Mouse (Mus musculus) midbrain, embryonic 15.5 days (tissue): ENCODE data around the gene Moxd1. TPM values are rescaled to one million over a fixed set of nuclear protein-coding genes. Genes with fewer than 3 reads are reported as not detected.

ENCODE experiments used
- ATAC-seq: fragments of 200-750 bp; cut with Nextera tagmentation; replicated peaks from 2 replicates; pipeline ENCODE4 v1.8.0; 2017; ENCODE audit warnings: moderate TSS enrichment
- H3K27ac ChIP-seq: fragments of 300-500 bp; sonication (generic); 2 replicates; pipeline ENCODE4 v1.5.1; 2015; ENCODE audit warnings: mild to moderate bottlenecking, inconsistent platforms
- H3K27me3 ChIP-seq: fragments of 300-500 bp; sonication (generic); replicated peaks from 2 replicates; pipeline ENCODE4 v1.6.1; 2015; ENCODE audit warnings: inconsistent platforms
- H3K36me3 ChIP-seq: fragments of 300-500 bp; sonication (generic); replicated peaks from 2 replicates; pipeline ENCODE4 v1.6.1; 2015; ENCODE audit warnings: inconsistent platforms
- H3K4me1 ChIP-seq: fragments of 300-500 bp; sonication (generic); 2 replicates; pipeline ENCODE4 v1.6.1; 2015; ENCODE audit warnings: inconsistent platforms
- H3K4me2 ChIP-seq: fragments of 300-500 bp; sonication (generic); 2 replicates; pipeline ENCODE4 v1.6.1; 2015; ENCODE audit warnings: inconsistent platforms, mild to moderate bottlenecking, moderate library complexity
- H3K4me3 ChIP-seq: fragments of 300-500 bp; sonication (generic); 2 replicates; pipeline ENCODE4 v1.5.1; 2015; ENCODE audit warnings: mild to moderate bottlenecking, inconsistent platforms
- H3K9ac ChIP-seq: fragments of 300-500 bp; sonication (generic); 2 replicates; pipeline ENCODE4 v1.6.1; 2015; ENCODE audit warnings: mild to moderate bottlenecking, inconsistent platforms
- H3K9me3 ChIP-seq: fragments of 300-500 bp; sonication (generic); 2 replicates; pipeline ENCODE4 v1.6.1; 2016; ENCODE audit warnings: inconsistent platforms
- WGBS: fragments of 180-500 bp; shearing (Covaris S2); methylation state at CpG from one replicate; pipeline ENCODE4 v1.1.7; 2015; ENCODE audit warnings: mixed read lengths; 5-methylcytosine and 5-hydroxymethylcytosine counted together
- polyA plus RNA-seq: library from polyadenylated mRNA; unstranded; fragments of >200 nt; fragmentation: Nextera tagmentation; extraction: Ambion mirVana; gene quantifications from 2 replicates; pipeline ENCODE4 v1.2.1, GENCODE M21; 2015

The Moxd1 gene
- polyA plus RNA-seq, 1 experiment from 2014 or later, result 1.8 TPM

GRCm38 (mm10) chr10:24232281-24232680 is 9.0 kb downstream of the Moxd1 start:
- Histone ChIP-seq H3K9ac (no peak overlapping the region), H3K4me2 (no peak overlapping the region), H3K27me3 (no peaks in the 10 kb centered on the region), H3K27ac (no peak overlapping the region), H3K4me1 (peaks cover 4% of the 10 kb centered on the region; the same call in 1 of the 2 replicates), H3K36me3 (no peaks in the 10 kb centered on the region), H3K9me3 (no peaks in the 10 kb centered on the region), H3K4me3 (no peak overlapping the region)
- ATAC-seq, result no peak
- WGBS, result 55% methylated on average over 4 of the region's 4 CpGs

GRCm38 (mm10) chr10:24235426-24236283 is 12.3 kb downstream of the Moxd1 start:
- H3K9ac ChIP-seq, result no peak overlapping the region
- H3K4me2 ChIP-seq, result peak overlapping the region; percentile 30
- no peak overlapping the region for H3K27ac ChIP-seq
- H3K4me3 ChIP-seq, result no peak overlapping the region
- peaks cover 4% of the 10 kb centered on the region; the same call in 1 of the 2 replicates for H3K4me1 ChIP-seq
- no peaks in the 10 kb centered on the region for H3K9me3 ChIP-seq
- H3K36me3 ChIP-seq, result no peaks in the 10 kb centered on the region
- H3K27me3 ChIP-seq, result no peaks in the 10 kb centered on the region
- peak; percentile 60; the same call in 1 of the 2 replicates for ATAC-seq
- 43% methylated on average over 23 of the region's 23 CpGs for WGBS

GRCm38 (mm10) chr10:24246815-24247214 is 23.5 kb downstream of the Moxd1 start:
- H3K4me3 ChIP-seq, result no peak overlapping the region
- no peaks in the 10 kb centered on the region for H3K36me3 ChIP-seq
- no peaks in the 10 kb centered on the region for H3K4me1 ChIP-seq
- no peaks in the 10 kb centered on the region for H3K9me3 ChIP-seq
- ATAC-seq, result no peak
- no peaks in the 10 kb centered on the region for H3K27me3 ChIP-seq
- H3K9ac ChIP-seq, result no peak overlapping the region
- no peak overlapping the region for H3K27ac ChIP-seq
- WGBS, result 87% methylated on average over 4 of the region's 4 CpGs
- H3K4me2 ChIP-seq, result no peak overlapping the region

- Histone ChIP-seq H3K4me1 (no peaks in the 10 kb centered on the region), H3K27me3 (no peaks in the 10 kb centered on the region), H3K36me3 (no peaks in the 10 kb centered on the region), H3K9ac (no peak overlapping the region), H3K4me3 (no peak overlapping the region), H3K9me3 (no peaks in the 10 kb centered on the region), H3K4me2 (no peak overlapping the region), H3K27ac (no peak overlapping the region)
- no peak for ATAC-seq
These were observed 24.8 kb downstream of the Moxd1 start for GRCm38 (mm10) chr10:24248116-24248515.

GRCm38 (mm10) chr10:24251631-24252030 is 28.3 kb downstream of the Moxd1 start:
- H3K9me3 ChIP-seq, result no peaks in the 10 kb centered on the region
- no peaks in the 10 kb centered on the region for H3K27me3 ChIP-seq
- ATAC-seq, result no peak
- no peaks in the 10 kb centered on the region for H3K36me3 ChIP-seq
- H3K4me1 ChIP-seq, result no peaks in the 10 kb centered on the region
- H3K9ac ChIP-seq, result no peak overlapping the region
- H3K4me3 ChIP-seq, result no peak overlapping the region
- no peak overlapping the region for H3K4me2 ChIP-seq
- no peak overlapping the region for H3K27ac ChIP-seq

GRCm38 (mm10) chr10:24258150-24258549 is 34.8 kb downstream of the Moxd1 start:
- Histone ChIP-seq H3K27me3 (no peaks in the 10 kb centered on the region), H3K27ac (no peak overlapping the region), H3K36me3 (no peaks in the 10 kb centered on the region), H3K4me1 (no peaks in the 10 kb centered on the region), H3K9ac (no peak overlapping the region), H3K9me3 (no peaks in the 10 kb centered on the region), H3K4me3 (no peak overlapping the region), H3K4me2 (no peak overlapping the region)
- ATAC-seq, result no peak
- WGBS, result 86% methylated on average over 7 of the region's 7 CpGs

- H3K4me3 ChIP-seq, result no peak overlapping the region
- H3K27me3 ChIP-seq, result no peaks in the 10 kb centered on the region
- 74% methylated on average over 3 of the region's 3 CpGs for WGBS
- no peaks in the 10 kb centered on the region for H3K36me3 ChIP-seq
- H3K4me2 ChIP-seq, result no peak overlapping the region
- no peak overlapping the region for H3K27ac ChIP-seq
- no peaks in the 10 kb centered on the region for H3K4me1 ChIP-seq
- no peak for ATAC-seq
- no peak overlapping the region for H3K9ac ChIP-seq
- no peaks in the 10 kb centered on the region for H3K9me3 ChIP-seq
These were observed 35.6 kb downstream of the Moxd1 start for GRCm38 (mm10) chr10:24258885-24259284.

GRCm38 (mm10) chr10:24259794-24260590 is 36.7 kb downstream of the Moxd1 start:
- H3K9me3 ChIP-seq, result no peaks in the 10 kb centered on the region
- no peak overlapping the region for H3K4me2 ChIP-seq
- WGBS, result 81% methylated on average over 5 of the region's 5 CpGs
- H3K9ac ChIP-seq, result no peak overlapping the region
- no peak overlapping the region for H3K4me3 ChIP-seq
- no peaks in the 10 kb centered on the region for H3K27me3 ChIP-seq
- no peaks in the 10 kb centered on the region for H3K4me1 ChIP-seq
- H3K36me3 ChIP-seq, result no peaks in the 10 kb centered on the region
- H3K27ac ChIP-seq, result no peak overlapping the region
- no peak for ATAC-seq

GRCm38 (mm10) chr10:24267520-24267919 is 44.2 kb downstream of the Moxd1 start:
- Histone ChIP-seq H3K4me1 (no peaks in the 10 kb centered on the region), H3K9me3 (no peaks in the 10 kb centered on the region), H3K36me3 (no peaks in the 10 kb centered on the region), H3K4me2 (no peak overlapping the region), H3K9ac (no peak overlapping the region), H3K27me3 (no peaks in the 10 kb centered on the region), H3K27ac (no peak overlapping the region), H3K4me3 (no peak overlapping the region)
- ATAC-seq, result no peak
- 72% methylated on average over 2 of the region's 2 CpGs for WGBS

GRCm38 (mm10) chr10:24271077-24271637 is 47.8 kb downstream of the Moxd1 start:
- ATAC-seq, result no peak
- H3K9ac ChIP-seq, result no peak overlapping the region
- 72% methylated on average over 6 of the region's 6 CpGs for WGBS

GRCm38 (mm10) chr10:24276211-24276610 is 52.9 kb downstream of the Moxd1 start:
- H3K9me3 ChIP-seq, result no peaks in the 10 kb centered on the region
- H3K9ac ChIP-seq, result no peak overlapping the region
- no peaks in the 10 kb centered on the region for H3K36me3 ChIP-seq
- no peaks in the 10 kb centered on the region for H3K27me3 ChIP-seq
- no peak for ATAC-seq
- WGBS, result 82% methylated on average over 7 of the region's 7 CpGs
- H3K27ac ChIP-seq, result no peak overlapping the region
- no peaks in the 10 kb centered on the region for H3K4me1 ChIP-seq
- no peak overlapping the region for H3K4me2 ChIP-seq
- H3K4me3 ChIP-seq, result no peak overlapping the region

More at GRCm38 (mm10) chr10:24271077-24271637, 47.8 kb downstream of the Moxd1 start:
- Histone ChIP-seq H3K27ac (no peak overlapping the region), H3K4me3 (no peak overlapping the region), H3K4me1 (no peaks in the 10 kb centered on the region), H3K27me3 (no peaks in the 10 kb centered on the region), H3K9me3 (no peaks in the 10 kb centered on the region), H3K36me3 (no peaks in the 10 kb centered on the region), H3K4me2 (no peak overlapping the region)

- 75% methylated on average over 5 of the region's 5 CpGs for WGBS
- no peak for ATAC-seq
These were observed 59.3 kb downstream of the Moxd1 start for GRCm38 (mm10) chr10:24282650-24283049.

More at GRCm38 (mm10) chr10:24282650-24283049, 59.3 kb downstream of the Moxd1 start:
- Histone ChIP-seq H3K27me3 (no peaks in the 10 kb centered on the region), H3K4me3 (no peak overlapping the region), H3K4me1 (no peaks in the 10 kb centered on the region), H3K9me3 (no peaks in the 10 kb centered on the region), H3K4me2 (no peak overlapping the region), H3K27ac (no peak overlapping the region), H3K36me3 (no peaks in the 10 kb centered on the region), H3K9ac (no peak overlapping the region)
